Mouse (Mus musculus) embryonic facial prominence, embryonic 11.5 days (tissue): ENCODE data around the gene Wasf1. TPM values are rescaled to one million over a fixed set of nuclear protein-coding genes. Genes with fewer than 3 reads are reported as not detected.

ENCODE experiments used
- ATAC-seq: fragments of 200-750 bp; cut with Nextera tagmentation; replicated peaks from 2 replicates; pipeline ENCODE4 v1.8.0; 2017; ENCODE audit warnings: low read depth; ENCODE audit not compliant: insufficient number of reproducible peaks, low FRiP score, low TSS enrichment
- DNase-seq: peaks from one replicate; pipeline ENCODE4 v3.0.0-alpha.2; 2015; ENCODE audit warnings: low spot score
- H3K27ac ChIP-seq: fragments of 300-500 bp; sonication (generic); replicated peaks from 2 replicates; pipeline ENCODE4 v1.5.1; 2014; ENCODE audit warnings: mild to moderate bottlenecking, low read depth, low read length, control low read depth
- H3K27me3 ChIP-seq: fragments of 300-500 bp; sonication (generic); 2 replicates; pipeline ENCODE4 v1.6.1; 2014; ENCODE audit warnings: mild to moderate bottlenecking, low read length, moderate library complexity, mixed read lengths; ENCODE audit not compliant: control insufficient read depth, insufficient read depth
- H3K36me3 ChIP-seq: fragments of 300-500 bp; sonication (generic); replicated peaks from 2 replicates; pipeline ENCODE4 v1.6.1; 2014; ENCODE audit warnings: low read depth, mild to moderate bottlenecking, low read length, moderate library complexity, mixed read lengths; ENCODE audit not compliant: control insufficient read depth, insufficient read depth
- H3K4me1 ChIP-seq: fragments of 300-500 bp; sonication (generic); 2 replicates; pipeline ENCODE4 v1.6.1; 2014; ENCODE audit warnings: low read length, mixed read lengths; ENCODE audit not compliant: control insufficient read depth, insufficient read depth
- H3K4me2 ChIP-seq: fragments of 300-500 bp; sonication (generic); 2 replicates; pipeline ENCODE4 v1.6.1; 2014; ENCODE audit warnings: low read depth, mild to moderate bottlenecking, control low read depth, low read length, moderate library complexity
- H3K4me3 ChIP-seq: fragments of 300-500 bp; sonication (generic); 2 replicates; pipeline ENCODE4 v1.5.1; 2014; ENCODE audit warnings: low read depth, low read length, control low read depth
- H3K9ac ChIP-seq: fragments of 300-500 bp; sonication (generic); replicated peaks from 2 replicates; pipeline ENCODE4 v1.6.1; 2014; ENCODE audit warnings: mild to moderate bottlenecking, control low read depth, low read length
- H3K9me3 ChIP-seq: fragments of 300-500 bp; sonication (generic); replicated peaks from 2 replicates; pipeline ENCODE4 v1.6.1; 2016; ENCODE audit warnings: mild to moderate bottlenecking, low read length, inconsistent platforms, mixed read lengths; ENCODE audit not compliant: control insufficient read depth
- WGBS: fragments of 180-500 bp; shearing (Covaris S2); extraction: QIAGEN DNeasy Blood & Tissue Kit; methylation state at CpG from one replicate; pipeline ENCODE4 v1.1.7; 2014; 5-methylcytosine and 5-hydroxymethylcytosine counted together
- polyA plus RNA-seq: library from polyadenylated mRNA; unstranded; fragments of >200 nt; fragmentation: Nextera tagmentation; extraction: Ambion mirVana; gene quantifications from 2 replicates; pipeline ENCODE4 v1.2.1, GENCODE M21; 2014

The Wasf1 gene
- 29.7 and 32.9 TPM in 2 replicates for polyA plus RNA-seq

- no peaks in the 10 kb centered on the region for H3K9me3 ChIP-seq
- H3K27ac ChIP-seq = peak within 1 kb of the TSS; percentile 89
- peak within 1 kb of the TSS; percentile 69 for H3K4me2 ChIP-seq
- H3K27me3 ChIP-seq = no peaks in the 10 kb centered on the region
- peak; percentile 98 for DNase-seq
- H3K36me3 ChIP-seq = no peaks in the 10 kb centered on the region
- no peaks in the 10 kb centered on the region for H3K4me1 ChIP-seq
- WGBS = under 1% methylated on average over 44 of the region's 44 CpGs
- peak within 1 kb of the TSS; percentile 90 for H3K9ac ChIP-seq
- peak; percentile 96 for ATAC-seq
- peak within 1 kb of the TSS; percentile 85 for H3K4me3 ChIP-seq
These were observed at the start of gene Wasf1, which contains the start of gene Cdc40 for GRCm38 (mm10) chr10:40882831-40883643. Gene Wasf1 (plus strand): TSS chr10:40883475. Gene Cdc40 (minus strand): TSS chr10:40883311.

- Histone ChIP-seq H3K4me3 (no peak overlapping the region), H3K27me3 (no peaks in the 10 kb centered on the region), H3K4me2 (no peak overlapping the region), H3K36me3 (peaks cover 6% of the 10 kb centered on the region), H3K4me1 (no peaks in the 10 kb centered on the region), H3K9ac (no peak overlapping the region), H3K27ac (no peak overlapping the region), H3K9me3 (no peaks in the 10 kb centered on the region)
- 85% methylated on average over 5 of the region's 5 CpGs for WGBS
- DNase-seq (no peak), ATAC-seq (no peak)
These were observed 43.2 kb upstream of the Wasf1 start for GRCm38 (mm10) chr10:40840086-40840485.

DNA sequence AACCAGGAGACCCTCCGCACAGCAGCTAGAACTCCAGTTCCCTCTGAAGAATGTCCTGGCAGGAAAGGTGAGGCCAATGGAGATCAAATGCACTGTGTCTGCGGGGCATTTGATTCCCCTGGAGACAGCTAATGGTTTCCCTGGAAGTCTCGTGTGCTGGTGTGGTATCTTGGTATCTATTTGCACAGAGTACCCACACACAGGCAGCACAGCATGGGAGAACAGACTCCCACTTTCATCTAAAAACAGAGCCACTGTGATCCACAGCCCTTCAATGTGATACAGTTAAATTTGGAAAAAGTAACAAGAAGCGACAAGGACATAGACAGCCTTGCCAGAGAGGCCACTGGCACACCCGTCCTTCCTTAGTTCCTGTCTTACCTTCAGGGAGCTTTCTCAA lies 39.4 kb upstream of the Wasf1 start:
- no peak for ATAC-seq
- peaks cover 5% of the 10 kb centered on the region; the same call in 1 of the 2 replicates for H3K36me3 ChIP-seq

GRCm38 (mm10) chr10:40844546-40844945 lies 38.7 kb upstream of the Wasf1 start:
- no peak for ATAC-seq
- H3K4me3 ChIP-seq = no peak overlapping the region
- H3K36me3 ChIP-seq = peaks cover 5% of the 10 kb centered on the region; the same call in 1 of the 2 replicates
- H3K9me3 ChIP-seq = no peaks in the 10 kb centered on the region
- DNase-seq = peak; percentile 6
- H3K27ac ChIP-seq = no peak overlapping the region
- no peaks in the 10 kb centered on the region for H3K27me3 ChIP-seq
- no peaks in the 10 kb centered on the region for H3K4me1 ChIP-seq
- H3K9ac ChIP-seq = no peak overlapping the region
- WGBS = 58% methylated on average over 10 of the region's 10 CpGs
- H3K4me2 ChIP-seq = no peak overlapping the region

More for the DNA sequence above, 39.4 kb upstream of the Wasf1 start:
- Histone ChIP-seq H3K4me2 (no peak overlapping the region), H3K27ac (no peak overlapping the region), H3K4me3 (no peak overlapping the region), H3K9me3 (no peaks in the 10 kb centered on the region), H3K4me1 (no peaks in the 10 kb centered on the region), H3K9ac (no peak overlapping the region), H3K27me3 (no peaks in the 10 kb centered on the region)
- WGBS = 69% methylated on average over 5 of the region's 5 CpGs
- DNase-seq = no peak

GRCm38 (mm10) chr10:40845626-40846025 lies 37.6 kb upstream of the Wasf1 start:
- WGBS = 88% methylated on average over 6 of the region's 6 CpGs
- Histone ChIP-seq H3K4me1 (no peaks in the 10 kb centered on the region), H3K4me3 (no peak overlapping the region), H3K27me3 (no peaks in the 10 kb centered on the region), H3K4me2 (no peak overlapping the region), H3K27ac (no peak overlapping the region), H3K36me3 (peaks cover 5% of the 10 kb centered on the region; the same call in 1 of the 2 replicates), H3K9me3 (no peaks in the 10 kb centered on the region), H3K9ac (no peak overlapping the region)
- no peak for ATAC-seq
- no peak for DNase-seq

DNA sequence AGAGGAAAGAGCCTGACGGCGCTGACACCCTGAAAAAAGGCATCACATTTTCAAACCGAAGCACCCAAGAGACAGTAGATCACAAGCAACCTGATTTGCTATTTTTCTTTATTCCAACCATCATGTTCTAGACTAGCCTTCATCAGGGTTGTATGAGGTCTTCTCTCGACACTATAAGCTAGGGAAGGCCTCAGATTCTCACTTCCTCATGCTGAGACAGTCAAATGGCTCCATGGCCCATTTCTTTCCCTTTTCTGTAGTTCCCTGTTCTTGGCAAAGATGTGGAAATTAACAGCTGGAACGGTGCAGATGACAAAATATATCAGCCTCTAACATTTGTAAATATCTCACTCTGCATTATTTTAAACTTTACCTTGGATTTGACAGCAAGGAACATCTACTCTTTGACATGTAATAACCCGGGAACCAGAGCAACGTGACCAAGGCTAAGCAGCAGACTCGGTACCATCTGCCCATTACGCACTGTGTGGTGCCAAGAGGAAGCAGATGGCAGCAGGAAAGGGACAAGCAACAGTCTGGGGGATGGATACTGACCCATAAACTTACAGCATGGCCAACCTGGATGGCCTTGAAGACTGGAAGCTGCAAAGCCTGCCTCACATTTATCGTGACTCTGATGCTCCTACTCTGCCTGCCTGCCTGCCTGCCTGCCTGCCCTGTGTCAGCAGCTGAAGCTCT lies 36.0 kb upstream of the Wasf1 start:
- Histone ChIP-seq H3K27me3 (no peaks in the 10 kb centered on the region), H3K9me3 (no peaks in the 10 kb centered on the region), H3K9ac (no peak overlapping the region), H3K4me1 (no peaks in the 10 kb centered on the region), H3K4me2 (no peak overlapping the region), H3K4me3 (no peak overlapping the region), H3K36me3 (peaks cover 5% of the 10 kb centered on the region; the same call in 1 of the 2 replicates), H3K27ac (no peak overlapping the region)
- ATAC-seq (no peak), DNase-seq (no peak)
- 96% methylated on average over 10 of the region's 10 CpGs for WGBS

GRCm38 (mm10) chr10:40850644-40851043 lies 32.6 kb upstream of the Wasf1 start:
- H3K9ac ChIP-seq = no peak overlapping the region
- DNase-seq (no peak), ATAC-seq (no peak)
- no peaks in the 10 kb centered on the region for H3K4me1 ChIP-seq
- H3K4me2 ChIP-seq = no peak overlapping the region
- H3K27ac ChIP-seq = no peak overlapping the region
- no peaks in the 10 kb centered on the region for H3K27me3 ChIP-seq
- H3K4me3 ChIP-seq = no peak overlapping the region
- H3K9me3 ChIP-seq = no peaks in the 10 kb centered on the region
- 81% methylated on average over 2 of the region's 2 CpGs for WGBS
- no peaks in the 10 kb centered on the region for H3K36me3 ChIP-seq

- Histone ChIP-seq H3K4me2 (no peak overlapping the region), H3K27me3 (no peaks in the 10 kb centered on the region), H3K4me3 (no peak overlapping the region), H3K9me3 (no peaks in the 10 kb centered on the region), H3K36me3 (no peaks in the 10 kb centered on the region), H3K27ac (no peak overlapping the region), H3K9ac (no peak overlapping the region), H3K4me1 (no peaks in the 10 kb centered on the region)
- ATAC-seq = no peak
- no peak for DNase-seq
These were observed 32.1 kb upstream of the Wasf1 start for GRCm38 (mm10) chr10:40851138-40851537.
